Mouse (Mus musculus): Measurements from ENCODE around the gene Emcn.

- TF ChIP-seq GATA1 (IDR thresholded peaks at IDR 0.05; ENCODE audit: low read length) (no peak), TAL1 (IDR thresholded peaks at IDR 0.05; ENCODE audit: low read length) (no peak)
Observed at GRCm38 (mm10) chr3:137332531-137332930, 8.3 kb upstream of the Emcn start.
